In the genomic region with DNA sequence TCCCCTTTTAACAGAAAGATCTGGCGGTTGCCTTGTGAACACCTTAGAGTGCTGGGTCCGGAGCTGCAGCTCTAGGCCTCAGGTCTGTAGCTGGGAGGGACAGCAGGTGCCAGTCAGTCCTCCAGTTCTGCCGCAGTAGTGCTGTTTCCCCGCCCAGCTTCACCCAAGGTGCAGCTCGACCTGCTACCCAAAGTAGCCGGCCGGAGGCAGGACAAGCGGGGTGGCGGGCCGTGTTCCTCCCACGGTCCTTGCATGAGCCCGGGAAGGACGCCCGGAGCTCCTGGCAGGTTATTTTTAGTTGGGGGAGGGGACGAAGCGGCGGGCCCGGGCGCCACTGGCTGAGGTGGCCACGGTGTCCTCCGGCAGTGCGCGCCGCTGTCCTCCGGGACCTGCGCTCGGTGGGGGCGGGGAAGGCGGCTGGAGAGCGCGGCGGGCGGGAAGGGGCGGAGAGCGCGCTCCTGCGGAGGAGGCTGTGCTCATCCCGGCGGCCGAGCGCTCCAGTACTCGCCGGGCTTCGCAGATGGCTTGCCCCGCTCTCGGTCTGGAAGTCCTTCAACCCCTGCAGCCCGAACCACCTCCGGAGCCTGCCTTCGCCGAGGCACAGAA, we compare ENCODE assay signal across 8 mouse cellular contexts. TPM values are rescaled to one million over a fixed set of nuclear protein-coding genes. Genes with fewer than 3 reads are reported as not detected.
DNase-seq lines count a peak whose midpoint lies in the region; ATAC-seq lines count a peak whose summit lies in the region.

A gene (plus strand): TSS at position 438 of the 606 bp plus-strand sequence.

- H3K4me1 ChIP-seq in hindbrain, embryonic 12.5 days: peaks cover 24% of the 10 kb centered on the region
- H3K4me1 ChIP-seq in lung, embryonic 16.5 days (replicated peaks; ENCODE audit: control insufficient read depth, insufficient read depth, low read length): peaks cover 10% of the 10 kb centered on the region; the same call in 1 of the 2 replicates

- ATAC-seq in hindbrain, embryonic 12.5 days (ENCODE audit: low FRiP score): peak; percentile 83
- peak; percentile 88 for ATAC-seq in lung, embryonic 16.5 days (ENCODE audit: low read depth)

- no peaks in the 10 kb centered on the region for H3K36me3 ChIP-seq in hindbrain, embryonic 12.5 days
- H3K36me3 ChIP-seq in lung, embryonic 16.5 days (ENCODE audit: control insufficient read depth, insufficient read depth, low read length): no peaks in the 10 kb centered on the region

- H3K9ac ChIP-seq in hindbrain, embryonic 12.5 days: peak within 1 kb of the TSS; percentile 83
- H3K9ac ChIP-seq in lung, embryonic 16.5 days (ENCODE audit: low read length): peak within 1 kb of the TSS; percentile 74

- H3K9me3 ChIP-seq in hindbrain, embryonic 12.5 days (replicated peaks): no peaks in the 10 kb centered on the region
- no peaks in the 10 kb centered on the region for H3K9me3 ChIP-seq in lung, embryonic 16.5 days (ENCODE audit: control insufficient read depth, low read length)

- H3K27me3 ChIP-seq in hindbrain, embryonic 12.5 days: no peaks in the 10 kb centered on the region
- H3K27me3 ChIP-seq in lung, embryonic 16.5 days (ENCODE audit: control insufficient read depth, insufficient read depth, low read depth, low read length): peaks cover 4% of the 10 kb centered on the region; the same call in 1 of the 2 replicates

- peak within 1 kb of the TSS; percentile 90 for H3K4me2 ChIP-seq in hindbrain, embryonic 12.5 days (replicated peaks)
- H3K4me2 ChIP-seq in lung, embryonic 16.5 days (ENCODE audit: low read depth, low read length): peak within 1 kb of the TSS; percentile 93

- peak within 1 kb of the TSS; percentile 81 for H3K27ac ChIP-seq in hindbrain, embryonic 12.5 days
- H3K27ac ChIP-seq in lung, embryonic 16.5 days (ENCODE audit: low read length): peak within 1 kb of the TSS; percentile 77

- WGBS in hindbrain, embryonic 12.5 days: 2% methylated on average over 32 of the region's 50 CpGs
- 0% methylated on average over 30 of the region's 50 CpGs for WGBS in lung, embryonic 16.5 days

- DNase-seq in adrenal gland, adult 2 months: peak; percentile 93
- DNase-seq in cerebellum, adult 9-11 months: peak; percentile 85
- DNase-seq in gastrocnemius, adult 18-20 months (ENCODE audit: low spot score): peak; percentile 92
- DNase-seq in layer of hippocampus, postnatal 25 days (ENCODE audit: extremely low spot score in 1 of 2, low spot score in 1 of 2): peak; percentile 57 to 63
- peak; percentile 39 to 47 for DNase-seq in right cerebral cortex, postnatal 36 days (ENCODE audit: low spot score in 2 of 2)
- DNase-seq in B cell, adult 2 months: no peak

- H3K4me3 ChIP-seq in hindbrain, embryonic 12.5 days: peak within 1 kb of the TSS; percentile 69
- H3K4me3 ChIP-seq in lung, embryonic 16.5 days (ENCODE audit: low read length): peak within 1 kb of the TSS; percentile 81

RNA-seq across cellular contexts. Expression of the gene that starts here (rescaled TPM):
- 10 to 100 TPM; 69.3 to 93.7 TPM for total RNA-seq in adrenal gland, adult 2 months (2021)
- polyA plus RNA-seq in adrenal gland, adult 2 months (2012; rRNA removed): 9.8 and 10.1 TPM in 2 replicates
- total RNA-seq in gastrocnemius, adult 18-20 months (2021): 100 to 1,000 TPM; 111 to 119 TPM
- 64.0 and 64.9 TPM in 2 replicates for polyA plus RNA-seq in hindbrain, embryonic 12.5 days (2016; fragmentation: Nextera tagmentation; extraction: Ambion mirVana)
- 100 to 1,000 TPM; 110 to 125 TPM for total RNA-seq in layer of hippocampus, postnatal 25 days (2021)
- 97.4 and 109 TPM in 2 replicates for polyA plus RNA-seq in lung, embryonic 16.5 days (2015; fragmentation: Nextera tagmentation; extraction: Ambion mirVana)

Comparison
In these comparisons a context has a peak if more than half of its experiments do, and no peak if none do; other contexts are left out.
1. DNase-seq: peak in adrenal gland, adult 2 months (single experiment), cerebellum, adult 9-11 months (single experiment), gastrocnemius, adult 18-20 months (single experiment), layer of hippocampus, postnatal 25 days (2 of 2) and right cerebral cortex, postnatal 36 days (2 of 2); none in B cell, adult 2 months (0 of 2).